Mouse (Mus musculus): ENCODE results near the gene Rfx4. TPM values are rescaled to one million over a fixed set of nuclear protein-coding genes. Genes with fewer than 3 reads are reported as not detected.

Gene Rfx4
- total and polyA plus RNA-seq, 2 experiments from 2014 or later: 10.2 to 15.0 TPM

DNA sequence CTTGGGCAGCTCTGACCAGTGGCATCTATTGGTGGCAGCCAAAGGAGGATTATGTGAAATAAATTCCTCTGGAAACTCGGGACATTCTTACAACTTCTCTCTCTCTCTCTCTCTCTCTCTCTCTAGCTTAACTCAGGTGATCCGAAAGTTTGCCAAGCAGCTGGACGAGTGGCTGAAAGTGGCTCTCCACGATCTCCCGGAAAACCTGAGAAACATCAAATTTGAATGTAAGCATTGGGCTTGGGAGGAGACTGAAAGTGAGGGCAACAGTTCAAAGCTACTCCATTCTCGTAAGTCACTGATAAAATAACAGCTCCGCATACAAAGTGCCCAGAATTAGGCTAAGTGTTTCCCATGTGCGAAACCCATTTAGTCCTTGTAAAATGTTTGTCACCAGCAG is 102.5 kb downstream of the Rfx4 start:
- H3K27ac ChIP-seq (ENCODE audit: low read depth, low read length): no peak overlapping the region
- WGBS: 47% methylated on average over 8 of the region's 8 CpGs

GRCm38 (mm10) chr10:84858806-84859496 is 103.1 kb downstream of the Rfx4 start:
- Histone ChIP-seq H3K27me3 (ENCODE audit: insufficient read depth, low read length) (no peaks in the 10 kb centered on the region), H3K9ac (replicated peaks; ENCODE audit: low read length, poor library complexity, severe bottlenecking) (no peak overlapping the region), H3K4me2 (ENCODE audit: low read depth, low read length, poor library complexity, severe bottlenecking) (no peak overlapping the region), H3K36me3 (ENCODE audit: insufficient read depth, low read length) (no peaks in the 10 kb centered on the region), H3K4me1 (ENCODE audit: insufficient read depth, low read length) (no peaks in the 10 kb centered on the region), H3K4me3 (ENCODE audit: low read depth, low read length) (no peak overlapping the region), H3K9me3 (ENCODE audit: low read length) (no peaks in the 10 kb centered on the region), H3K27ac (ENCODE audit: low read depth, low read length) (no peak overlapping the region)
- no peak for ATAC-seq (ENCODE audit: low FRiP score)
- peak; percentile 22 for DNase-seq (ENCODE audit: low spot score)
- WGBS: 15% methylated on average over 14 of the region's 14 CpGs
- TF ChIP-seq CTCF (IDR thresholded peaks at IDR 0.05): no peak

More for the DNA sequence above, 102.5 kb downstream of the Rfx4 start:
- no peak overlapping the region for H3K4me3 ChIP-seq (ENCODE audit: low read depth, low read length)
- H3K9me3 ChIP-seq (ENCODE audit: low read length): no peaks in the 10 kb centered on the region
- TF ChIP-seq CTCF (IDR thresholded peaks at IDR 0.05): no peak
- ATAC-seq (ENCODE audit: low FRiP score): no peak
- no peaks in the 10 kb centered on the region for H3K27me3 ChIP-seq (ENCODE audit: insufficient read depth, low read length)
- H3K4me2 ChIP-seq (ENCODE audit: low read depth, low read length, poor library complexity, severe bottlenecking): no peak overlapping the region
- DNase-seq (ENCODE audit: low spot score): no peak
- H3K4me1 ChIP-seq (ENCODE audit: insufficient read depth, low read length): no peaks in the 10 kb centered on the region
- no peaks in the 10 kb centered on the region for H3K36me3 ChIP-seq (ENCODE audit: insufficient read depth, low read length)
- H3K9ac ChIP-seq (replicated peaks; ENCODE audit: low read length, poor library complexity, severe bottlenecking): no peak overlapping the region

- no peak overlapping the region for H3K4me3 ChIP-seq (ENCODE audit: low read depth, low read length)
- H3K4me2 ChIP-seq (ENCODE audit: low read depth, low read length, poor library complexity, severe bottlenecking): no peak overlapping the region
- H3K27ac ChIP-seq (ENCODE audit: low read depth, low read length): no peak overlapping the region
- no peaks in the 10 kb centered on the region for H3K36me3 ChIP-seq (ENCODE audit: insufficient read depth, low read length)
- H3K4me1 ChIP-seq (ENCODE audit: insufficient read depth, low read length): no peaks in the 10 kb centered on the region
- TF ChIP-seq CTCF (IDR thresholded peaks at IDR 0.05): no peak
- DNase-seq (ENCODE audit: low spot score) (no peak), ATAC-seq (ENCODE audit: low FRiP score) (no peak)
- 39% methylated on average over 13 of the region's 13 CpGs for WGBS
- no peaks in the 10 kb centered on the region for H3K27me3 ChIP-seq (ENCODE audit: insufficient read depth, low read length)
- H3K9me3 ChIP-seq (ENCODE audit: low read length): no peaks in the 10 kb centered on the region
- H3K9ac ChIP-seq (replicated peaks; ENCODE audit: low read length, poor library complexity, severe bottlenecking): no peak overlapping the region
Measured at GRCm38 (mm10) chr10:84859556-84860380, 103.9 kb downstream of the Rfx4 start.

GRCm38 (mm10) chr10:84863488-84863887 is 107.6 kb downstream of the Rfx4 start:
- H3K4me1 ChIP-seq (ENCODE audit: insufficient read depth, low read length): no peaks in the 10 kb centered on the region
- 89% methylated on average over 6 of the region's 6 CpGs for WGBS
- ATAC-seq (ENCODE audit: low FRiP score) (no peak), DNase-seq (ENCODE audit: low spot score) (no peak)
- H3K9me3 ChIP-seq (ENCODE audit: low read length): no peaks in the 10 kb centered on the region
- no peak overlapping the region for H3K27ac ChIP-seq (ENCODE audit: low read depth, low read length)
- no peak for TF ChIP-seq CTCF (IDR thresholded peaks at IDR 0.05)
- no peak overlapping the region for H3K4me2 ChIP-seq (ENCODE audit: low read depth, low read length, poor library complexity, severe bottlenecking)
- no peaks in the 10 kb centered on the region for H3K36me3 ChIP-seq (ENCODE audit: insufficient read depth, low read length)
- no peak overlapping the region for H3K9ac ChIP-seq (replicated peaks; ENCODE audit: low read length, poor library complexity, severe bottlenecking)
- H3K4me3 ChIP-seq (ENCODE audit: low read depth, low read length): no peak overlapping the region
- H3K27me3 ChIP-seq (ENCODE audit: insufficient read depth, low read length): no peaks in the 10 kb centered on the region

- TF ChIP-seq CTCF (IDR thresholded peaks at IDR 0.05): no peak
- Histone ChIP-seq H3K9ac (replicated peaks; ENCODE audit: low read length, poor library complexity, severe bottlenecking) (no peak overlapping the region), H3K36me3 (ENCODE audit: insufficient read depth, low read length) (no peaks in the 10 kb centered on the region), H3K4me1 (ENCODE audit: insufficient read depth, low read length) (no peaks in the 10 kb centered on the region), H3K27ac (ENCODE audit: low read depth, low read length) (no peak overlapping the region), H3K4me3 (ENCODE audit: low read depth, low read length) (no peak overlapping the region), H3K9me3 (ENCODE audit: low read length) (no peaks in the 10 kb centered on the region), H3K27me3 (ENCODE audit: insufficient read depth, low read length) (no peaks in the 10 kb centered on the region), H3K4me2 (ENCODE audit: low read depth, low read length, poor library complexity, severe bottlenecking) (no peak overlapping the region)
- no peak for DNase-seq (ENCODE audit: low spot score)
- WGBS: 89% methylated on average over 7 of the region's 7 CpGs
- no peak for ATAC-seq (ENCODE audit: low FRiP score)
Measured at GRCm38 (mm10) chr10:84867577-84867976, 111.7 kb downstream of the Rfx4 start.

DNA sequence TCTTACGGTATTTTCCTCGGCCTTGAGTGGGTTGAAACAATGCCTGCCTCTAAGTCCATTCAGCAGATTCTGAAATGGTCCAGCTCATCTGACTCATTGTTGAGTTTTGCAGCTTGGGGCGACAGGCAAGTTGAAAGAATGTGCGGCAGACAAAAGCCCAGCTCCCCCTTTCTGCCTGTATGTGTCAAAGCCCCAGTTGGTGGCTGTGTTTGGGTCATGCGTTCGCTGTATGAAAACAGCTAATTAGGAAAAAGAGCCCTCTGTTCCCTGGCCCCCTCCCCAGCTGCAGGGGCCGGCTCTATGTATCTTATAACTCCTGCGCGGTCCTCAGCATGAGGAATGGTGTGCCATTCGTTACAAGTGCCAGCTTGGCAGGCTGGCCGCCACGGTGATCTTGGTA is 115.4 kb downstream of the Rfx4 start:
- no peak overlapping the region for H3K27ac ChIP-seq (ENCODE audit: low read depth, low read length)
- H3K9ac ChIP-seq (replicated peaks; ENCODE audit: low read length, poor library complexity, severe bottlenecking): no peak overlapping the region

More for the DNA sequence above, 115.4 kb downstream of the Rfx4 start:
- H3K9me3 ChIP-seq (ENCODE audit: low read length): no peaks in the 10 kb centered on the region
- TF ChIP-seq CTCF (IDR thresholded peaks at IDR 0.05): 0 out of 2 replicates have a peak, but pooled peaks have one; percentile 21
- no peak overlapping the region for H3K4me3 ChIP-seq (ENCODE audit: low read depth, low read length)
- DNase-seq (ENCODE audit: low spot score) (peak; percentile 50), ATAC-seq (ENCODE audit: low FRiP score) (0 out of 2 replicates have a peak, but pooled peaks have one; percentile 31)
- no peaks in the 10 kb centered on the region for H3K27me3 ChIP-seq (ENCODE audit: insufficient read depth, low read length)
- H3K36me3 ChIP-seq (ENCODE audit: insufficient read depth, low read length): no peaks in the 10 kb centered on the region
- no peak overlapping the region for H3K4me2 ChIP-seq (ENCODE audit: low read depth, low read length, poor library complexity, severe bottlenecking)
- 24% methylated on average over 12 of the region's 12 CpGs for WGBS
- H3K4me1 ChIP-seq (ENCODE audit: insufficient read depth, low read length): no peaks in the 10 kb centered on the region

Data from midbrain, postnatal 0 days (tissue).